Mouse (Mus musculus) megakaryocyte, embryonic 14.5 days (primary cell): ENCODE measurements around the gene Gtpbp3.

Experiments
- FLI1 ChIP-seq: IDR thresholded peaks from 2 replicates; pipeline ENCODE4 v1.6.1; 2012; ENCODE audit warnings: low read length, inconsistent platforms, mixed read lengths
- GATA1 ChIP-seq: IDR thresholded peaks from 3 replicates; pipeline ENCODE4 v1.6.1; 2012; ENCODE audit warnings: mixed read lengths, low read length, inconsistent platforms, borderline replicate concordance

GRCm38 (mm10) chr8:71464513-71465500 lies 23.1 kb upstream of the Gtpbp3 start, which contains the start of gene Mrpl34:
- no peak for TF ChIP-seq GATA1
- no peak for TF ChIP-seq FLI1
